Mouse (Mus musculus) lung, adult 2 months (tissue): ENCODE results near the gene Nlk.

Experiments
- CTCF ChIP-seq: fragments of 200-500 bp; IDR thresholded peaks from 2 replicates; pipeline ENCODE4 v1.5.1; 2011; ENCODE audit warnings: mild to moderate bottlenecking, low read length, control low read depth; ENCODE audit not compliant: insufficient read depth
- POLR2A ChIP-seq: fragments of 200-500 bp; IDR thresholded peaks from 2 replicates; pipeline ENCODE4 v1.6.1; 2011; ENCODE audit warnings: low read depth, mild to moderate bottlenecking, control low read depth, low read length, borderline replicate concordance; ENCODE audit errors: extremely low read depth

GRCm38 (mm10) chr11:78545181-78545580, 152.0 kb downstream of the Nlk start:
- no peak for TF ChIP-seq CTCF
- no peak for TF ChIP-seq POLR2A
